Mouse (Mus musculus) adrenal gland, postnatal 4 days (tissue): Measurements from ENCODE around the gene Ppp4r1. TPM values are rescaled to one million over a fixed set of nuclear protein-coding genes. Genes with fewer than 3 reads are reported as not detected.
A peak's percentile ranks its signal among the peaks of the same experiment; 100 is the strongest.

ENCODE experiments used
- DNase-seq, 2 experiments: peaks; one replicate each; pipeline ENCODE4 v3.0.0; 2021 to 2022; ENCODE audit warnings: low spot score in 2 of 2, mixed read lengths in 2 of 2
- long read RNA-seq, 2 experiments: library from polyadenylated mRNA; stranded (forward); transcript quantifications; one replicate each; pipeline ENCODE4 v2.0.0; 2021
- total RNA-seq, 2 experiments: library from RNA; stranded (reverse); gene quantifications; 2 replicates each; pipeline ENCODE4 v1.2.3; 2021

The Ppp4r1 gene
- 10 to 100 TPM; 77.6 to 84.9 TPM for total RNA-seq
- long read RNA-seq, experiment 1, transcript Ppp4r1-204 (20 exons, 3,784 nt) = major isoform, 9 of 29 reads
- long read RNA-seq, experiment 1, partial matches to known transcripts = 6 of 29 reads
- long read RNA-seq, experiment 1, other reads (novel, unspliced or antisense) = 12 of 29 reads
- long read RNA-seq, experiment 2, transcript Ppp4r1-204 (20 exons, 3,784 nt) = major isoform, 40 of 95 reads
- long read RNA-seq, experiment 2, transcript Ppp4r1-201 (20 exons, 3,850 nt) = minor isoform, 9 of 95 reads
- long read RNA-seq, experiment 2, partial matches to known transcripts = 21 of 95 reads
- long read RNA-seq, experiment 2, other reads (novel, unspliced or antisense) = 25 of 95 reads

- peak; percentile 52 to 70 for DNase-seq
These were observed at the start of gene Ppp4r1 for GRCm38 (mm10) chr17:65782551-65783141. Gene Ppp4r1 (plus strand): TSS chr17:65782573.

GRCm38 (mm10) chr17:65732666-65733065, 49.7 kb upstream of the Ppp4r1 start:
- DNase-seq = no peak

GRCm38 (mm10) chr17:65735088-65735487, 47.3 kb upstream of the Ppp4r1 start:
- no peak for DNase-seq

- no peak for DNase-seq
These were observed 45.2 kb upstream of the Ppp4r1 start for GRCm38 (mm10) chr17:65737175-65737574.

- DNase-seq = no peak
These were observed 44.8 kb upstream of the Ppp4r1 start for GRCm38 (mm10) chr17:65737622-65738021.

- no peak for DNase-seq
These were observed 42.3 kb upstream of the Ppp4r1 start for GRCm38 (mm10) chr17:65739874-65740725.

- DNase-seq = no peak
These were observed 40.8 kb upstream of the Ppp4r1 start for GRCm38 (mm10) chr17:65741565-65741964.

GRCm38 (mm10) chr17:65742245-65742905, 40.0 kb upstream of the Ppp4r1 start:
- DNase-seq = no peak

- DNase-seq = no peak
These were observed 39.4 kb upstream of the Ppp4r1 start for GRCm38 (mm10) chr17:65742969-65743368.

GRCm38 (mm10) chr17:65743664-65744330, 38.6 kb upstream of the Ppp4r1 start:
- no peak for DNase-seq

- DNase-seq = no peak
These were observed 36.1 kb upstream of the Ppp4r1 start for GRCm38 (mm10) chr17:65746314-65746713.

- DNase-seq = no peak
These were observed 33.4 kb upstream of the Ppp4r1 start for GRCm38 (mm10) chr17:65748997-65749396.

- DNase-seq = no peak
These were observed 32.6 kb upstream of the Ppp4r1 start for GRCm38 (mm10) chr17:65749803-65750202.

GRCm38 (mm10) chr17:65750301-65750700, 32.1 kb upstream of the Ppp4r1 start:
- no peak for DNase-seq

GRCm38 (mm10) chr17:65753130-65753529, 29.2 kb upstream of the Ppp4r1 start:
- DNase-seq = no peak

GRCm38 (mm10) chr17:65755857-65756256, 26.5 kb upstream of the Ppp4r1 start:
- no peak for DNase-seq

GRCm38 (mm10) chr17:65757150-65757549, 25.2 kb upstream of the Ppp4r1 start:
- DNase-seq = no peak

- DNase-seq = no peak
These were observed 19.2 kb upstream of the Ppp4r1 start for GRCm38 (mm10) chr17:65763221-65763620.

GRCm38 (mm10) chr17:65768486-65768885, 13.9 kb upstream of the Ppp4r1 start:
- DNase-seq = no peak

GRCm38 (mm10) chr17:65770982-65771915, 11.1 kb upstream of the Ppp4r1 start:
- no peak for DNase-seq
